Mouse (Mus musculus) cerebellum, postnatal 36 days (tissue): ENCODE results near the gene 1520401A03Rik.
"Not testable (repeated sequence)": the region's sequence is repeated elsewhere in the genome, so short reads cannot be mapped to it uniquely, and the experiment has no call there.

Source experiments
- DNase-seq, 2 experiments: peaks; one replicate each; pipeline ENCODE4 v3.0.0; 2021 to 2022; ENCODE audit warnings: mixed read lengths in 2 of 2

1520401A03Rik gene

DNA sequence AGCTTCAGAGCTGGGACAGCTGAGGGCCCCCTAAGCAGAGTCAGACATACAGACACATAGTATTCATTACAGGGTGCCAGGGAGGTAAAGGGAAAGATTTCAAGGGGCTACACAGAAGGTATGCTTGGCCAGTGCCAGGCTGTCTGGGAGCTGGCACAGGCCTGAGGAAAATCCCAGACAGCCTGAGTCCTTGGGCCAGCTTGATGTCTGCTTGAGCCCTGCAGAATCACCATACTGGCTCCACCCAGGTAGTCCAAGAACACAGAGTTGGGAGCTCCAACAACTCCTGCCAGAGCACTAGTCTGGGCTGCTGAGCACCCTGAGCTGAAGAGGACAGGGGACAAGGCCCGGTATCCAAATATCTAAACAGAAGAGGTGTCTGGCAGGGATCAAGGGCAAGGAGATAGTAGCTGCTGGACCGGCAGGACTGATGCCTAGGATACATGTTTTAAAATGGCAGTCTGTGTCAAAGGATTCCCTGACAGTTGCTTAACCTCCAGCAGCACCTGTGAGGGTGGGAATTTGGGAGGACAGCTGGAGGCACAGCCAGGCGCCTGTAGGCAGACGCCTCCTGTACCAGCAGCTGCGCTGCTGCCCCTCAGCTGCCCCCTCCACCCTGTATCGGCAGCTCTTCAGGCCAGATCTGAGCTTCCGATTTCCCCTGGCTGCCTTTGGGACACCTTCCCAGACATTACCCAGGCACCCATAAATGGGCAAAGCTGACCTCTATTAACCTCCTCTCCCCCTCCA lies at the start of gene 1520401A03Rik:
Gene 1520401A03Rik, minus strand, starts transcription at position 408 of the 750 bp plus-strand sequence.
- DNase-seq, result no peak

- not testable (repeated sequence) for DNase-seq
Observed at GRCm38 (mm10) chr17:23772219-23772556, 49.6 kb upstream of the 1520401A03Rik start.

GRCm38 (mm10) chr17:23771284-23772218 lies 49.0 kb upstream of the 1520401A03Rik start, which contains the start of gene Flywch1:
TSS of gene Flywch1 (minus strand) at chr17:23771602.
- DNase-seq, result peak; percentile 98 to 99

DNA sequence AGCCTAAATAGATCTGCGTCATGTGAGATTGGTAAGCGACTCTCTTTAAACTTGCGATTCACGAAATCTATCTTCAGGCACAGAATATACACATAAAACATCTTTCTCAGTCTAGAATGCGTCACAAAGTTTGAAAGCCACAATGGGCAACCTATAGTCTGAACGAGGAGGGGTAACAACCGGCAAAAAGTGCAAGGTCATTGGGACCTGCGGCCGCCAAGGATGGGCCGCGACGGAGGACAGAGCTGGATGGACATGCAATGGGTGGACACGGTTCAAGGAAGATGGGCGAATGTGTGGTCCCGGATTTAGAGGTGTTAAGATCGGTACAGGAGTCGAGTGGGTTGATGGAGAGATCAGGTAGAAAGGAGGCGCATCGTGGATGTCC lies 48.3 kb upstream of the 1520401A03Rik start:
- DNase-seq, result no peak

- DNase-seq, result no peak
Observed at GRCm38 (mm10) chr17:23770493-23770892, 47.9 kb upstream of the 1520401A03Rik start.

DNA sequence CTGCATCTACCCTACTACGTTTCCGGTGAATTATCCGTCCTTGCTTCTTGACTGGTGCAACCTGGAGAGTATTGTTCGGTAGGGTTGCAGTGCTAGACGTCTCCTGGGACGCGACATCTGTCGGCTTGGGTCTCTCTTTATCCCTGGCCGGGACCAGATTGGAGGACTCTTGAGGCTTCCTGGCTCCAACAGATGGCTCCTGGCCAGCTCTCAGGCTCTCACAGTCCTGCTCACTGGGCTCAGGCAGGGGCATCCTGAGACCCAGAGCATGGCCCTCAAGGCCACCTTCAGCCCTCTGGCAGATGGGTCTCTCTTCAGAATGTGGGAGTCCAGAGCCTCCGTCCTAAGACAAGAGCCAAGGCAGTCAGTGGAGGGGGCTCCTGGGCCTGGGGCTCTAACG lies 40.4 kb upstream of the 1520401A03Rik start:
- peak; percentile 58 to 67 for DNase-seq

GRCm38 (mm10) chr17:23761155-23761554 lies 38.6 kb upstream of the 1520401A03Rik start:
- no peak for DNase-seq

DNA sequence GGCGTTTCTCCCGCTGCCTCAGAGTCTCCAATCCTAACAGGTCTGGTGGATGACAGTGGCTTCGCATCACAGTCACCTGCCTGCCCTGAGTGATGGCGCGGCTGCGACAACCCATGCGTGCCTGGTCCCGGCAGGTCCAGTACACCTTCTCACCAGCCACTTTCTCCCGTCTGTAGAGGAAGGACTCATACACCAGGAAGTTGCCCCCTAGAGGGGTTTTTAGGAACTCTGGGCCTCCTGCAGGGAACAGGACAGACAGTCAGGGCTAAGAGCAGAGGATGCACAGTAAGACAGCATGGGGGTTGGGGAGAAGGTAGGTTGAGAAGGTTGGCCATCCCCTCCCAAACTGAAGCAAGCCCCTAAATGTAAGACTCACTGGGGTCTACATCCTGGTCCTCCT lies 37.6 kb upstream of the 1520401A03Rik start:
- no peak for DNase-seq

DNA sequence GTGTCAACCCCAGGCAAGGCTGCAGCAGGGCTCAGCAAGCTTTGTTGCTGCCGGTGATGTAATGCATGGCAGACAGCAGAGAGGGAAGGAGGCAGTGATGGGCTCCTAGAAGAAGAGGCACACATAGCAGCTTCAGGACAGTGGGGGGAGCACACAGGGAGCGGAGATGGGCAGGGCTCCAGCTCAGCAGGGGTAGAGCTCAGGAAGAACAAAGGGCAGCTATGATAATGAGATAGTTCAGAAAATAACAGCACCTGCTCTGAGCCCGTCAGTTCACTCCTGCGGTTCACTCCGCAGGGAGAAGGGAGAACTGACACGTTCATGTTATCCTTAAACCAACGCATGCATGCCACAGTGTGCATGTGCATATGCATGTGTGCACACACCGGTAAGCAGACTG lies 36.2 kb upstream of the 1520401A03Rik start:
- DNase-seq, result peak; percentile 45 to 53

GRCm38 (mm10) chr17:23757581-23757980 lies 35.0 kb upstream of the 1520401A03Rik start:
- DNase-seq, result no peak

GRCm38 (mm10) chr17:23755689-23756088 lies 33.1 kb upstream of the 1520401A03Rik start:
- DNase-seq, result no peak

DNA sequence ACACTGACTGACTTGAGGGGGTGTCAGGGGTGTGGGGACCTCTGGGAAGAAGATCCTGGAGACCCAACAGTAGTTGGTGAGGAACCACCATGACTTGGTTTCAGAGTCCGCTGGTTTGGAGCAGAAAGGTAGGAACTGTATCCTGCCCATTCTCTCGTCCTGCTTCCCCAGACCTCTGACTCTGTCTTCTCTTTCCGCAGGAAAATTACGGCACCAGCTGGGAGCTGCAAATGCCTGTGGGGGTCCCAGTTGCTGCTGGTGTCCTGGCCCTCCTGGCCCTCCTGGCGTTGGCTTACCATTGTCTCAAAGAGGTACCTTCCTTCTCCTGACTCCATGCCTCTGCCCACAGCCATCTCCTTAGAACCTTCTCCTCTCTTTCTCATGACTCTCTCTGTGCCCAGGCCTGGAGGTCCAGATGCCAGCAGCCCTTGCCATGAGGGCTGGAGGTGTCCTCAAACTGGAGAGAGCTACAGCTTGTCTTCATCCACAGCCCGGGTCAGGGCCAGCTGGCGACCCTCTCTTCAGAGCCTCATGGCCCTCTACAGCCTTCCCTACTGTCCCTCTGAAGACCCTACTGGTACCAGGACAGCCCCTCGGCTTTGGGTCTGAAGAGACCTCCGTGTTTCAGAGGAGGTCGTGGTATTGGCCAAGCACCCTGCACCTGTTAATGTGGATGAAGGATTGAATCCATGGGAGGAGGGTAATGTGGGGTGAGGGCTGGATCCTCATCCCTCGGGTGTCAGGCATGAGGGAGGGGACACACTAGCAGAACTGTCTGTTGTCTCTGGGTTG lies 27.0 kb upstream of the 1520401A03Rik start:
- DNase-seq, result no peak

- peak; percentile 64 to 80 for DNase-seq
Observed at GRCm38 (mm10) chr17:23748631-23749391, 26.2 kb upstream of the 1520401A03Rik start.

DNA sequence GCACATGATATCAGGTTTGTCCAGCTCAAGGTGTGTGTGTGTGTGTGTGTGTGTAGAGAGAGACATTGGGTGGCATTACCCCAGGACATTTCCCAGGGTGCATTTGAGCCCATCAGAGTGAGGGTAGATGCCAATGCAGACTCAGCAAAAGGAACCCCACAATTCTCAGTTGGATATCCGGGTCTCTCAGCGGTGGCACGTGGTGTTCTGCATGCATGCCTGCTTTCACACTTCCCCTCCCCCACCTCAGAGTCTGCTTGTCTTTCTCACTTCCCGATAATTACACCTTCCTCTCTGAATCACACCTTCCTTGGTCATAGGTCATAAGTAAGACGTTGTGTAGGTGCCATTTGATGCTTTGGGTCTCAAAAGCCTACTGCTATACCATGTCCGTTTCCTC lies 25.4 kb upstream of the 1520401A03Rik start:
- DNase-seq, result no peak

DNA sequence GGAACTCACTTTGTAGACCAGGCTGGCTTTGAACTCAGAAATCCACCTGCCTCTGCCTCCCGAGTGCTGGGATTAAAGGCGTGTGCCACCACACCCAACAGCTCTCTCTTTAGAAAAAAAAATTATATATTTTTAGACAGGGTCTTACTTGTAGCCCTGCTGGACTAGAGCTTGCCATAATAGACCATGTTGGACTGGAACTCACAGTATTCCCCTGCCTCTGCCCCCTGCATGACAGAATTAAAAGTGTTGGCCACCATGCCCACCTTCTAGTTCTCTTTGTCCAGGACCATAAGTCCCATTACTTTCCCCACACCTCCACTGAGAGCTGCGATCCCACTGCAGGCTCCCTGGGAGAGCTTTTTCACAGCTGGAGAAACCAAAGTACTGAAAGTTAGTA lies 24.9 kb upstream of the 1520401A03Rik start:
- DNase-seq, result no peak

DNA sequence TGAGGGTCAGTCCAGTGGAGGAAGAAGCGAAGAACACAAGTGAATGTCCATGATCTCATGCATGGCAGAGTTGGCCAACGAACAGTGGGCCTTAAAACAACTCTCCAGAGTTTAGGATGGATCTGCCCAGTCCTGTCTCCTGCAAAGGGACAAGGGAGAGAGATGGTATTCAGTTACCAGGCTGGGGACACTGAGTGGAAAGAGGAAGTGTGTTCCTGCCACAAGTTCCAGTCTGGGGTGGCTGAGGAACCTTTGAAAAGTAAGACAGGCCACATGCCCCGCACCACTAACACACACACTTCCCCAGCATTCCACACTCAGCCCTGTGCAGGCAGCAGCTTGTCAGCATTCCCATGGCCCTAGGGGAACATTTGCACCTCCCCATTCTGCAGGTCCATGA lies 24.2 kb upstream of the 1520401A03Rik start:
- DNase-seq, result no peak

DNA sequence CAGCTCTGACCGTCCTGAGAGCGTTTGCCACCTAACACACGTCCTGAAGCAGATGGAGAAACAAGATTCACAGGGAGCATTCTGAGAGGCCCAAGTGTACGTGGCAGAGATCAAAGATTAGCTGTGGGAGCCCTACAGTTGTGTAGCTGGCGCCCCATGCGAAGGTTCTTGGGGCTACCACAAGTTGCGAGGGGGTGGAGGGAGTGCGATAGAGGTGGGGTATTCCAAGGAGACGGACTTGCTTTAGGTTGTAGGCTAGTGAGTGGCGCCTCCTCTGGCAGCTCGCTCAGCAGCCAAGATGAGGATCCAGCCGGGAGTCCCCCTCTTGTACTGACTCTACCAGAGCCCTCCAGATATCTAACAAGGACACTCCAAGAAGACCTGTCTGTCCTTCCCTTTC lies 23.7 kb upstream of the 1520401A03Rik start:
- no peak for DNase-seq

- DNase-seq, result no peak
Observed at GRCm38 (mm10) chr17:23745301-23746251, 23.0 kb upstream of the 1520401A03Rik start, which contains the start of gene Kremen2. TSS of gene Kremen2 (minus strand) at chr17:23745833.

GRCm38 (mm10) chr17:23744651-23745050 lies 22.1 kb upstream of the 1520401A03Rik start:
- no peak for DNase-seq

DNA sequence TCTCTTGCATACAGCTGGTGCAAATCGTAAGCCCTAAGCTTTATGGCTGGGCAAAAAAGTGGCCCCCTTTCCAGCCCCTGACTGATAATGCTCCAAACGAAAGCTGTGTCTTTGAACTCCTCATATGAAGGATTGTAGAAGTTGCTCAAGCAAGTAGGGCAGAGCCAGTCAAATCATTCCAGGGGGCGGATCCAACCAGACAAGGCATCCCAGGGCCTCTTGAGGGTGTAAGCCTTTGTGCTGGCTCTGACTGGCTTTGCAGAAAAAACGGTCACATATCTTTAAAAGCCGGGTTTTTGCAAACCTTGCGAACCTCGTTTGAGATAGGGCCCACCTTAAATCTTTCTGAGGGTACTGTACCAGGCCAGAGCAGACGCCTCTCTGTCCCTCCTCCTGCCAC lies 21.5 kb upstream of the 1520401A03Rik start:
- DNase-seq, result no peak

DNA sequence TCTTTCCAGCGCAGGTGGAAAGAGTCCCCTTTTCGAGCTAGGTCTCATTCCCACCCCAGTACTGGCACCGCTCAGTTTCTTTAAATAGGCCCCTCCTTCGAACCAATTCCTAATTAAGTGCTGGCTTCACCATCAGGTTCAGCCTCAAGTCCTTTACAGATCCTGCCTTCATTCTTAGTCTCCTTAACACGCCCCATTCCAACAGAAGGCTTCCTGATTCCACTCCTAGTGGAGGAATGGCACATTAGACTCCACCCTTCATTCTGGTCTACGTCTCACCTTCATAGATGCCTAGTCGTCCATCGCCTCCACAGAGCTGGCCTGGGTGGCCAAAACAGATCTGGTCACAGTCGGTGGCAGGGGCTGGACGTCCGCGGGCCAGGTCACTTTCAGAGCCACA lies 20.4 kb upstream of the 1520401A03Rik start:
- DNase-seq, result no peak
